26 mouse cellular contexts compared by ENCODE assay signal in genomic region chr11:42906020-42906419, GRCm38 (mm10).
"Had no signal": no experiment of that assay in that cellular context is flagged by ENCODE, and none has a peak within 500 bp of the region (broad histone marks: within the 10 kb centered on the region; RNA-seq: fewer than 3 reads in every experiment).

No protein-coding gene starts in this region.

- H3K9me3 ChIP-seq: heart, embryonic 13.5 days; heart, embryonic 15.5 days; kidney, embryonic 15.5 days; limb, embryonic 13.5 days; limb, embryonic 15.5 days; liver, embryonic 12.5 days had no signal

- H3K27ac ChIP-seq: heart, adult 2 months; heart, embryonic 13.5 days; heart, embryonic 15.5 days; hindbrain, embryonic 14.5 days; kidney, embryonic 15.5 days; kidney, postnatal 0 days; layer of hippocampus, adult 2 months; limb, embryonic 13.5 days; limb, embryonic 15.5 days; liver, embryonic 12.5 days; liver, embryonic 14.5 days had no signal

- H3K9ac ChIP-seq: heart, embryonic 13.5 days; heart, embryonic 15.5 days; hindbrain, embryonic 14.5 days; kidney, embryonic 15.5 days; limb, embryonic 13.5 days; limb, embryonic 15.5 days; liver, embryonic 12.5 days; liver, embryonic 14.5 days had no signal

- H3K4me1 ChIP-seq: heart, embryonic 13.5 days; heart, embryonic 15.5 days; kidney, embryonic 15.5 days; limb, embryonic 13.5 days; limb, embryonic 15.5 days; liver, embryonic 12.5 days had no signal

- H3K36me3 ChIP-seq: heart, embryonic 13.5 days; heart, embryonic 15.5 days; kidney, embryonic 15.5 days; limb, embryonic 13.5 days; limb, embryonic 15.5 days; liver, embryonic 12.5 days had no signal

- H3K4me2 ChIP-seq: heart, embryonic 11.5 days; heart, embryonic 13.5 days; heart, embryonic 15.5 days; hindbrain, embryonic 14.5 days; kidney, embryonic 15.5 days; limb, embryonic 13.5 days; limb, embryonic 15.5 days; liver, embryonic 12.5 days had no signal

- H3K27me3 ChIP-seq: heart, embryonic 13.5 days; heart, embryonic 15.5 days; kidney, embryonic 15.5 days; limb, embryonic 13.5 days; limb, embryonic 15.5 days; liver, embryonic 12.5 days had no signal

- ATAC-seq: hindbrain, embryonic 16.5 days; inflammation-experienced regulatory T-cells, adult 6 months; intestine, embryonic 16.5 days; liver, embryonic 12.5 days had no signal

- DNase-seq: gastrocnemius, postnatal 14 days; gastrocnemius, postnatal 36 days; heart, adult 11 months; heart, adult 2 months; heart, postnatal 14 days; heart, postnatal 36 days; kidney, adult 11 months; kidney, adult 2 months; kidney, adult 9 months; kidney, postnatal 25 days; kidney, postnatal 4 days; left cerebral cortex, postnatal 4 days had no signal

- H3K4me3 ChIP-seq: heart, adult 2 months; heart, embryonic 13.5 days; heart, embryonic 15.5 days; kidney, embryonic 15.5 days; layer of hippocampus, adult 2 months; limb, embryonic 13.5 days; limb, embryonic 15.5 days; liver, embryonic 12.5 days had no signal
